Mouse (Mus musculus) E14TG2a.4 (cell line): ENCODE measurements around the gene Neurl2.

Source experiments
- H3K27me3 ChIP-seq: 2 replicates; pipeline ENCODE4 v1.6.1; 2014; ENCODE audit warnings: low read length, control low read depth; ENCODE audit not compliant: insufficient read depth
- H3K36me3 ChIP-seq: 2 replicates; pipeline ENCODE4 v1.6.1; 2014; ENCODE audit warnings: low read length, control low read depth; ENCODE audit not compliant: insufficient read depth
- H3K4me1 ChIP-seq: replicated peaks from 2 replicates; pipeline ENCODE4 v1.6.1; 2014; ENCODE audit warnings: low read depth, low read length, control low read depth
- H3K4me3 ChIP-seq: replicated peaks from 2 replicates; pipeline ENCODE4 v1.5.1; 2014; ENCODE audit warnings: mild to moderate bottlenecking, low read length
- H3K9me3 ChIP-seq: 2 replicates; pipeline ENCODE4 v1.6.1; 2014; ENCODE audit warnings: low read length, control low read depth
- CTCF ChIP-seq: conservative IDR thresholded peaks from 2 replicates; pipeline ENCODE4 v1.5.1; 2014; ENCODE audit warnings: low read length
- NANOG ChIP-seq: IDR thresholded peaks from 2 replicates; pipeline ENCODE4 v1.6.1; 2014; ENCODE audit warnings: borderline replicate concordance, low read length, mixed read lengths
- POU5F1 ChIP-seq: IDR thresholded peaks from 2 replicates; pipeline ENCODE4 v1.6.1; 2014; ENCODE audit warnings: low read length, borderline replicate concordance

Gene Neurl2

DNA sequence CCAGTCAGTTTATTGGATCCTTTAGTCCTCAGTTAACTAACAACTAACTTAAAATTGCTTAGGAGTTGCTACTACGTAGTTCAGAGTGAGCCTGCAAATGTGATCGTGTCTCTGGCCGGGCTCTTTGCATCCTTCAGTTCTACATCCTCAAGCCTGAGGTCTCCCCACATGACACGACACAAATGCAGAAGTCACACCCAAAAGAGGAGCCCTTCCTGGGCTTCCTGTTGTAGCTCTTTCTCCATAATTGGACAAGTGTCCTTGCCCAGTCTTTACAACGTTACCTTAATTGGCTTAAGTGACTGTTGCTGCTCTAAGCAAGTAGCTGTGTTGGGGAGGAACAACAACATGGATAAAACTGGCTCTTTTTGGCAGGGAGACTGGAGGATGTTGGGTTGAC is 17.9 kb downstream of the Neurl2 start:
- Histone ChIP-seq H3K27me3 (no peaks in the 10 kb centered on the region), H3K4me3 (no peak overlapping the region), H3K36me3 (peaks cover 61% of the 10 kb centered on the region), H3K9me3 (no peaks in the 10 kb centered on the region), H3K4me1 (peaks cover 67% of the 10 kb centered on the region)
- TF ChIP-seq CTCF: no peak
- no peak for TF ChIP-seq POU5F1

DNA sequence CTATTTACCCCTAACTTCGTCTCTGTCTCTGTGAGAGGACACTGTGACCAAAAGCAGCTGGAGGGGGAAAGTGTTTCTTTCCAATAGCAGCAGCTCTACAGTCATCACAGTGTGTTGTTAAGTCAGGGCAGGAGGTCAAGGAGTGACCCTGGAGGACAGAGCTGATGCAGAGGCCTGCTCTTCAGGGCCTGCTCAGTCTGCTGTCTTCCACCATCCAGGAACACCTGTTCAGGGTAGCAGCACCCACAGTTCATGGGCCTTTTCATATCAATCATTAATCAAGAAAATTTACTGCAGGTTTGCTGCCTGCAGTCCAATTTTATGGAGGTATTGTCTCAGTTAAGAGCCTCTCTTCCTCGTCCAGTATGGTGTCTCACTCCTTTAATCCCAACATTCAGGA is 19.7 kb downstream of the Neurl2 start:
- Histone ChIP-seq H3K9me3 (no peaks in the 10 kb centered on the region), H3K4me1 (peaks cover 57% of the 10 kb centered on the region), H3K27me3 (no peaks in the 10 kb centered on the region), H3K36me3 (peaks cover 62% of the 10 kb centered on the region), H3K4me3 (no peak overlapping the region)
- no peak for TF ChIP-seq POU5F1
- TF ChIP-seq CTCF: no peak
- no peak for TF ChIP-seq NANOG

DNA sequence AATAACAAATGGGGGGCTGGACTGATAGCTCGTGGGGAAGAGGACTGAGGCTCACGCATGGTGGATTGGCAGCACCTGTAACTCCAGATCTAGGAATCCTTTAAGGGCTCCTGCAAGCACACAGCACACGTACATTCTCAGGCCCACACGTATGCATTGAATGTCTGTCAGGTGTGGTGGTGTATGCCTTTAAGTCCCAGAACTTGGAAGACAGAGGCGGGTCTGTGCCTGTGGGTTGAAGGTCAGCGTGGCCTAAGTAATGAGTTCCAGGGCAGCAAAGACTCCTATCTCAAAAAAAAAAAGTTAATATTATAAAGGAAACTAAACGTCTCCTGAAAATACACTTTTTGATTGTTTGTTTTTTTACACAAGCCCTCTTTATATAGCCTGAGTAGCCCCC is 26.6 kb downstream of the Neurl2 start:
- peak overlapping the region; percentile 93; the same call in 1 of the 2 replicates for H3K4me3 ChIP-seq
- TF ChIP-seq CTCF: no peak
- TF ChIP-seq NANOG: no peak
- TF ChIP-seq POU5F1: no peak
- peaks cover 54% of the 10 kb centered on the region for H3K36me3 ChIP-seq
- H3K27me3 ChIP-seq: no peaks in the 10 kb centered on the region
- H3K9me3 ChIP-seq: no peaks in the 10 kb centered on the region
- peaks cover 45% of the 10 kb centered on the region for H3K4me1 ChIP-seq

DNA sequence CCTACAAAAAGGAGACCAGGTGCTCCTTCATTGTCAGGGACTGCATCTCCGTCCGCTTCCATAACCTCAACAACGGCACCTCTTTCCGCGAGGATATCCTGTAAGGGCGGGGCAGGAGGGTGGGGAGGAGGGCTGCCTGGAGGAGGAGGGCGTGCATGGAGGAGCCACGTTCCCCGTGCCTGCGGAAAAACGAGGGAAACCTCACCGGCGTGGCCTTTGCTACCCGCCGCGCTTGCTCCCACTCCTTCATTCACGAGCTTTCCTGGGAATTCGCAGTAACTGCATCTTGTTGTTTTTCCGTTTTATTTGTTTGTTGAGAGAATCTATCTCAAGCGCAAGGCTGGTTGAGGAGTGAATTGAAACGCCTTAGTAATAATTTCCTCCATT is 27.9 kb downstream of the Neurl2 start:
- peaks cover 57% of the 10 kb centered on the region for H3K36me3 ChIP-seq

DNA sequence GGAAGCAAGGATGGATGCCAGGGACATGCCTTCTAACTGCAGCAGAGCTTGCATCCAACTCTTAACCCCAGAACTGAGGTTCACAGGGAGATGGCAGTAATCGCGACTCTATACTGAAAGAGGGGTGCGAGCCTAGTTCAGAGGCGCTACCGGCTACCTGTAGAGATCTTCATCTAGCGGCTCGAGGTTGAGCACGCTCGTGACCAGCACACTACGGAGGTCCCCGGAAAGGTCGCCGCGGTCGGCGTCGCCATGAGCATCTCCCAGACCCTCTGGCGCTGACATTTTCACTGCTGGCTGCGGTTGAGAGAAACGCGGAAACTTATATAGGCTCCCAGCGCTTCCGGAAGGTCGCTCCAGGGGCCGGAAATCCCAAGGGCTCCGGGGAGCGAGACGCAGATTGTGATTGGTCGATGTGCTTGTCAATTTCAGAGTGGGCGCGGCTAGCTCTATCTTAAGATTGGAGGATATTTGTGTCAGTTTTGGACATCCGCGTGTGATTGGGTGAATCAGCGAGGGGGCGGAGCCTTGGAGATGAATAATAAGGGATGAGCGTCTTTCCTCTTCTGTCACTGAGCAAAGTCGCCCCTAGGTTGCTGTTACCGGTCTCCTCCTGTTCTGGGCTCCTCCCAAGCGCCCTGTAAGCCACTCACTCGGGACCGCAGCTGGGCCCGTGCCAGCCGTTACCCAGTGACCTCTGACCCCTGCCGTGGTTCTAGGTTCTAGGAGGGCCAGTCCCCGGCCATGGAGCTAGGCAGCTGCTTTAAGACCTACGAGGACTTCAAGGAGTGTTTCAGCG is 28.5 kb downstream of the Neurl2 start, which contains the start of the genes Acot8 and Zswim3:
Gene Acot8, minus strand, starts transcription at position 350 of the 799 bp plus-strand sequence.
Gene Zswim3, plus strand, starts transcription at position 566 of the 799 bp plus-strand sequence.
- H3K4me1 ChIP-seq: peaks cover 58% of the 10 kb centered on the region
- TF ChIP-seq CTCF (no peak), NANOG (no peak), POU5F1 (no peak)

More for the DNA sequence above, 27.9 kb downstream of the Neurl2 start:
- Histone ChIP-seq H3K4me3 (peak overlapping the region; percentile 93), H3K27me3 (no peaks in the 10 kb centered on the region), H3K4me1 (peaks cover 52% of the 10 kb centered on the region), H3K9me3 (no peaks in the 10 kb centered on the region)
- TF ChIP-seq CTCF: no peak
- no peak for TF ChIP-seq NANOG
- no peak for TF ChIP-seq POU5F1

DNA sequence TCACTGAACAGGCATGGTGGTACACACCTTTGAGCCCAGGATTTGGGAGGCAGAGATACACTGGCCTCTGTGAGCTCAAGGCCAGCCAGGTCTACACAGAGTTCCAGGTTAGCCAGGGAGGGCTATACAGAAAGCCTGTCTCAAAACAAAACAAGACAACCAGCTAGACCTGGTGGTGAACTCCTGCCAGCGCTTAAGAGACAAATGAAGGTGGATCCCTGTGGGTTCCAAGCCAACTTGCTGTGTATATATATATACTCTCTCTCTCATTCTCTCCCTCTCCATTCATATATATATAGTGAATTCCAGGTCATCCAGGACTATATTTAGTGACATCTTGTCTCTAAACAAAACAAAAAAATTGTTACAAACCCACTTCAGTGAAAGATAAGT is 29.3 kb downstream of the Neurl2 start:
- Histone ChIP-seq H3K9me3 (no peaks in the 10 kb centered on the region), H3K4me3 (peak overlapping the region; percentile 93), H3K36me3 (peaks cover 57% of the 10 kb centered on the region), H3K27me3 (no peaks in the 10 kb centered on the region), H3K4me1 (peaks cover 59% of the 10 kb centered on the region)
- no peak for TF ChIP-seq CTCF
- no peak for TF ChIP-seq NANOG
- TF ChIP-seq POU5F1: no peak

More for the DNA sequence above, 28.5 kb downstream of the Neurl2 start, which contains the start of the genes Acot8 and Zswim3:
- Histone ChIP-seq H3K4me3 (peak within 1 kb of the TSS; percentile 93), H3K9me3 (no peaks in the 10 kb centered on the region), H3K27me3 (no peaks in the 10 kb centered on the region), H3K36me3 (peaks cover 57% of the 10 kb centered on the region)

DNA sequence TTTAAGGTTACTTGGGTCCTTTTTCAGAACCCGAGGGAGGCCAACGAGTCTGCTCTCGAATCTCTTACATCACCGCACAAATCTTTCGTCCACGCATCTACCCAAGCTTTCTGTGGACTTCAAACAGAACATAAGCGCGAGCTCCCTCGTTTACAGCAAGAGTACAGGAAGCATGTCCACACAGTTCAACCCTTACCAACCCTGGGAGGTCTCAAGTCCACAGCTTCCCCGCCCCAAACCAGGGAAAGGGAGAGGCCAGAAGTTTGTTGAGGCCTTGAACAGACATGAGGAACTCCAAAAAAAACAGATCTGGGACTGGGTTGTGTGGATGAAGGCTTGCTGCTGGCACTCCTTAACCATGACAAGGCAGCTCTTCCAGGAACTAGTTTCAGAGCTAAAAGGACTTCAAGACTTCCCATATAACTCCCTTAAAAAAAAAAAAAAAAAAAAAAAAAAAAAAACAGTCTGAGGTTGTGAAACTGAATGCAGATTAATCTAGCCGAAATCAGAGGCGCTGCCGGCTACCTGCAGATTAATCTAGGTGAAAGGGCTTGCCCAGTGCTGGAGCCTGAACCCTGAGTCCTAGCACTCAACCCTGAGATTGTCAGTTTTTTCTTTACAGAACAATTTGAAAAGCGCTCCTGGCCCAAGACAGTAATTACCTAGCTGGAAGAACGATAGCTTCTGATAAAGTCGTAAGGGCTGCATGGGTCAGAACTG is 29.9 kb downstream of the Neurl2 start:
- no peaks in the 10 kb centered on the region for H3K27me3 ChIP-seq
- peaks cover 56% of the 10 kb centered on the region for H3K36me3 ChIP-seq
- peak overlapping the region; percentile 93 for H3K4me3 ChIP-seq
- TF ChIP-seq POU5F1 (no peak), NANOG (no peak), CTCF (no peak)
- peaks cover 56% of the 10 kb centered on the region for H3K4me1 ChIP-seq
- no peaks in the 10 kb centered on the region for H3K9me3 ChIP-seq

DNA sequence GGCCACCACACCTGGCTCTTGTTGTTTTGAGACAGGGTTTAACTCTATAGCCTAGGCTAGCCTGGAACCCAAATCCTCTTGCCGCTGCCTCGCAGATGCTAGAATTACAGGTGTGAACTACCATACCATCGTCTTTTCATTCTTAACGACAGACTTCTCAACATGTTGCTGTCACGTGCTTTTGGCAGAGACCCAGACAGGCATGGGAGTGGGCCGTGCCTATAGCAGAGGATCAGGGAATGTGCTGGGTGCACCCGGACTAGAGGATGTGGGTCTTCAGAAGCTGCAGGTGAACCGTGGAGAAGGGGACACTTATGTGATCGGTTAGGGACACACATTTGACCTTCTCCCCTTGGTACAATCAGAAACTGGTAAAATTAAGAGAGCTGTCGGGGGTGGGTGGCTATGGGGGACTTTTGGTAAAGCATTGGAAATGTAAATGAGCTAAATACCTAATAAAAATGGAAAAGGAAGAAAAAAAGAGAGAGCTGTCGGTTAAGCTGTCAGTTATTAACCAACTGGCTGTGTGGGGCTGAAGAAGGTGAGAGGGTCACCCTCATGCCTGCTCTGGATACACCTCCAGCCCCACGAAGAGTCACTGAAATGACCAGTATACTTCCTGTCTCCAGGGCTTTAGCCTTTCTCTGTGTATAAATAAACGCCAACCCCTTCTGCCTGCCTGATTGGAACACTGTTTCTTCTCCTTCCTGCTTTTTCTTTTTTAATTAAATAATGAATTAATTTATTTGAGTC is 32.8 kb downstream of the Neurl2 start:
- H3K4me3 ChIP-seq: no peak overlapping the region
- no peaks in the 10 kb centered on the region for H3K27me3 ChIP-seq
- H3K9me3 ChIP-seq: no peaks in the 10 kb centered on the region
- no peak for TF ChIP-seq POU5F1
- no peak for TF ChIP-seq NANOG
- no peak for TF ChIP-seq CTCF
- peaks cover 48% of the 10 kb centered on the region for H3K4me1 ChIP-seq
- peaks cover 77% of the 10 kb centered on the region for H3K36me3 ChIP-seq
